Mouse (Mus musculus) spleen, postnatal 10 days (tissue): Measurements from ENCODE around the gene Chd3.
A peak's percentile ranks its signal among the peaks of the same experiment; 100 is the strongest.

ENCODE experiments used
- DNase-seq, 2 experiments: peaks; one replicate each; pipeline ENCODE4 v3.0.0; 2021 to 2022; ENCODE audit warnings: low spot score in 2 of 2

Gene Chd3

GRCm38 (mm10) chr11:69390400-69391034 lies 21.3 kb upstream of the Chd3 start:
- DNase-seq, result peak; percentile 69 to 80

DNA sequence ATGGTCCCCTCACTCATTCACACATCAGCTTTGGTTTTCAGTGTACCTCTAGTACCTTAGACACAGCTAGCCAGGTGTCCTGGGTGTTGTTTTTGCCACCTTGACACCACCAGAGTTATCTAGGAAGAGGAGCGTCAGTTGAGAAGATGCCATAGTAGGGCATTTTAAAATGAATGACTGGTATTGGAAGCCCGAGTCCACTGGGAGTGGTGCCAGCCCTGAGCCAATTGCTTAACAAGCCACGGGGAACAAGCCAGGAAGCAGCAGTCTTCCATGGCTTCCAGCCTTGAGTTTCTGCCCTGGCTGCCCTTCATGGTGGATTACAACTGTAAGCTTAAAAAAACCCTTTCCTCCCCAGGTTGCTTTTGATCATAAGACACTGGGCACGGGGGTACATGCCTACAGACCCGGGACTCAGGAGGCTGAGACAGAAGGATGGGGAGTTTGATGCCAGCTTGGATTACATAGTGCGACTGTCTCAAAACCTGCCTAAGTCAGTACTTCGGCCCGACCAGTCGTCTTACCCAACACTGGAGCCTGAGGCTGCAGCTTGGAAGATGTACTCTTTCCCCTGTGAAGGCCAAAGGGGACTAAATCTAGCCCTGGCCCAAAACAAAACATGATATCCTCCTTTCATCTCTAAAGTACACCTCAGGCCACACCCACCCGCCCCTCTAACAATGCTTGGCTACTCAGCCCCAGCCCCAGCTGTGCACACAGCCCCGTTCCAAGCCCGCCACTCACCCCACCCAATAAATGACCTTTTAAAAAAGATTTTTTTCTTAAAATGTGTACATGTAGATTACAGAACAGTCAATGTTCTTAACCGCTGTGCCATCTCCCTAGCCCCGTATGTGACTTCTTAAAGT lies 20.6 kb upstream of the Chd3 start:
- peak; percentile 11 to 15 for DNase-seq

- DNase-seq, result no peak
Measured at GRCm38 (mm10) chr11:69388680-69389079, 19.5 kb upstream of the Chd3 start.

DNA sequence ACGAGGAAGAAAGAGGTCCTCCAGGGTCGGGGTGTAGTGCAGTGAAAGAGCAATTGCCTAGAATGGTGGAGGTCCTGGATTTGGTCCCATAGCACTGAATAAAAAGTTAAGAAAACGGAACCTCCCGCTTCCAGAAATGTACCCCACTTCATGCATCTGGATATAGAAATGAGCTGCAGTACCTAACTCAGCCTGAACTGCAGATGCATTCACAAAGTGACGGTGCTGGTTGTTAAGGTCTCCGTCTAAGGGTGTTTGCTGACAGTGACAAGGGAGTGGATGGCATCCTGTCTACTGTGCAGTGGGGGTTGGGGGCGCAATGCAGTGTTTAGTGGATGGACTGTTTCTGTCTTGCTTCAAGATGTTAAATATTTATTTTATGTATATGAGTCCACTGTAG lies 17.6 kb upstream of the Chd3 start:
- no peak for DNase-seq

DNA sequence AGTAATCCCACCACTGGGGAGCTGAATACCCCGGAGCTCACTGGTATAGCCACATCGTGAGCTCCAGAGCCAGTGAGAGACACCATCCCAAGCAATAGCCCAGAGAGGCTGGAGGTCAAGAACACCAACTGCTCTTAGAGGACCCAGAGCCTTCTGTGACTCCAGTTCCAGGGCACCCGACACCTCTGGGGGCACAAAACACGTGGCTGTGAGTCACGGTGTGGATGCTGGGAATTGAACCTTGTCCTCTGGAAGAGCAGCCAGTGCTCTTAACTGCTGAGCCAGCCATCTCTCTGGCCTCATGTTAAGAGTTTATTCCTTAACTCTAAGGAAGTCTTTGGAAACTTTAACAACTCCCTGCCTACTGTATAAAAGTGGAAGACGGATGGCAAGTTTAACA lies 15.8 kb upstream of the Chd3 start:
- DNase-seq, result no peak

DNA sequence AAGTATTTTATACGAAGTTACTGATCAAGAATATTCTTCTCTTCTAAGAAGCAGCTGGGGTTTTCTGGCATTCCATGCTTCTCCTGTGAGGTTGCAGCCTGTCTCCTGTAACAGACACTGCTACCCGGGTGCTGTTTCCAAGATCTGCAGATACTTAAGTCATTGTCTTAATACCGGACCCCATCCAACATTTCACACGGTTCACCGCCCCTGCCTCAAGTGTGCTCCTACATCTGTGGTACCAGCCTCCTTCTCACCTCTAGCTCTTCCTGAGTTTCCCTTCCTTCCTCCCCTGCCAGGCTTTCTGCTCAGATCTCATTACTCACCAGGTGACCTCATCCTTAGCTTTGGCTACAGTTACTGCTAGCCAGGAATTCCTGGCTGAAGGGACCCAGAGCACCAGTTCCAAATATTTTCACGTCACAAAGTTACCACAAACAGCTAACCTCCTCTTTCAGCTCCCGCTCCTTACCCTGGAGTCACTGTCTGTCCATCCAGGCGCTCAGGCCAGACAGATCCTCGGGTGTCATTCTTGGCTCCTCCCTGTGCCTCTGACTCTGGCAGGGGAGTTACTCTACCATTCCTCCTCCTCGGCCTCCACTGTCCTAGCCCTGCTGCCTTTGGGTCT lies 13.4 kb upstream of the Chd3 start:
- no peak for DNase-seq

DNA sequence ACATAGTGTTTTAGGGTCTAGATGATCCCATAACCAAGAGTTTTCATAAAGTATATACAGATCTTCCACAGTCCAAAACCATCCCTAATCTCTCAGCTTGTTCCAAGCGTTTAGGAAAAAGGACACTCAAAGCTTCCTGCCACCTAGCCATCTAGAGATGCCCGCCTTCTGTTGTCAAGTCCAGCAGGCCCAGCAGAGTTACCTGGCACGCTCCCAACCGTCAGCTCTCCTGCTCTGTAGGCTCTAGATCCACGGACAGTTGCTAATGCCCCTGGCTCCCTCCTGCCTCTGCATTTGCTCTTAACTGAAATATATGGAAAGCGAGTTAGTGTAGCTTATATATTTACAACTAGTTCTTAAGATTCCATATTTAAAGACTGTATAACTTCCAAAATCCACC lies 12.2 kb upstream of the Chd3 start:
- DNase-seq, result no peak

- DNase-seq, result no peak
Measured at GRCm38 (mm10) chr11:69379600-69379999, 10.4 kb upstream of the Chd3 start.

GRCm38 (mm10) chr11:69377766-69378165 lies 8.6 kb upstream of the Chd3 start:
- no peak for DNase-seq

DNA sequence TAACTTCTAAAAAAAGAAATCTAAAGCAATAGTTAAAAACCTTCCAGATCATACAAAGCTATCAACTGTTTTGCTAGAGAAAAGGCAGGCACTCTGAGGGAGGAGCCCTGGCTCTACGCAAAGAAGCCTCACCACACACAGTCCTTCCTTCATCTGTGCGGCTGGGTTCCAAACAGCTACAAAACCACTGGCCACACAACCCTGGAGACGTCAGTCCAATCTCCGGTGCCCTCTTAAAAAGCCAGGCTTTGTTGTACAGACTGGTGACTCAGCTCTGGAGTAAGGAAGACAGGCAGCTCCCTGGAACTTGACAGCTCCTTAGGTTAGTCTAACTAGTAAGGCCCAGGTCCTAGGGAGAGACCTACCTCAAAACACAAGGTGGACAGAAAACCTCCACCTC lies 6.4 kb upstream of the Chd3 start:
- no peak for DNase-seq

DNA sequence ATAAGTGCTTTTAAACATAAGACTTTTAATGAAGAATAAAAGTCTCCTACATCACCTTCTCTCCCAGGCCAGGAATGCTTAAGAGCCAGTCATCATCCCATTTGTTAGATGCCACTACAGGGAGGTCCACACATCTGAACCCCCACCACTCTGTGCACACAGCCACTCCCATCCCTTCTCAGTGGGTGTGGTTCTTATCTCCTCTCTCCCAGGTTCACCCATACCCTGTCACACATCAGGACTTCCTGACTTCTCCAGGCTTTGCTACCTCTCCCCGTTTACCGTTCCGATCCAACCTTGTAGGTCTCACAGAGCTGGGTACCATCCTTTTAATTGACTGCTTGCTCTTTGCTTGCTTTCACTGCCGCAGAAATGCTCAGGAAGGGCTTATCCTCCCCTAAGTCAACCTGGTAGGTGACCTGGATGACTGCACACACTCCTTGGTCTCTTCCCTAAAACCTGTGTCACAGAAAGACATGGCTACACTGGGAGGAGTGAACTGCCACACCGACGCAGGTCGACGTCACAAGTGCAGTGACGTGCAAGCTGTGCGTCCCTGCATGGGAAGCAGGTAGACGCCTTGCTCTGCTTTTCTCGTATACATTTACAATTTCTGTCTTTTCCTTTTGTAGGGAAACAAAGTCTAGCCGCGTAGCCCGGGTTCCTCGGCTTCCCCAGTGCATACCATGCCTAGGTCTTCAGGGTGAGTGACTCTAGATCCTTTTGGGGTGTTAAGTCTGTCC lies 4.2 kb upstream of the Chd3 start:
- DNase-seq, result peak; percentile 49 to 56

GRCm38 (mm10) chr11:69372780-69373170 lies 3.6 kb upstream of the Chd3 start:
- peak in 1 of 2 experiments; percentile 68 for DNase-seq

GRCm38 (mm10) chr11:69372056-69372779 lies 3.0 kb upstream of the Chd3 start:
- DNase-seq, result peak; percentile 44 to 58

DNA sequence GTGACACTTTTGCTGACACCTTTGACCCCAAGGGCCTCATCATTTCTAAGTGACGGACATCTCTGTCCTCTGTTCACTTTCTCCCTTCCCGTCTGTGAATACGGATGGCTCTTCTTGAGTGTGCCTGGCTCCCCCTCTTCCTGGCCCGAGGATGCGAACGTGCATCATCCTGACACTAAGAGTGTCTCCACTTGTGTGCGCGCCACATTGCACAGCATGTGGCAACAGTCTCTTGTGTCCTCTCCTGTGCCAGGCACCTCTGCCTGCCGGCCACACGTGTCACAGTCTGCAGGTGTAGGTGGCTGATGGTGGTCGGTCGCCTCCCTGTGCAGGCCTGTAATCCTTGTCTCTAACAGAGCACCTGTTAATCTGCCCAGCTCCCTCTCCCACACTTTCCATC lies 2.4 kb upstream of the Chd3 start:
- DNase-seq, result peak in 1 of 2 experiments; percentile 17

DNA sequence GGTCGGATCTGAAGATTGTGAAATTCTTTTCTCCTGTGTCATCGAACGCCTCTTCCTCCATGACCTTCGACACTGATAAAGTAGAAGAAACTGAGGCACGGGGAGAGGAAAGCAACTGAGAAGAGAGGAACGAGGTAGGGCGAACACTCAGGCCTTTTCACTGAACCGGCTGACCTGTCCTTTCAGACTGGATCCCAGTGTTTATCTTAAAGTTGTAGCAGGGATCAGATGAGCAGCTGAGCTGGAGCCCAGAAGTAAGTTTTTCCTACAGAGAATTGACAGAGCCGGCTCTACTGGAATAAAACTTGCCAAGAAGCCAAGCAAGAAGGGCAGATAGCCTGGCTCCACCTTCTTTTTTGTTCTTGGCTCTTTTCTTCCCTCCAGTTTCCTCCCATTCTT lies 1.6 kb upstream of the Chd3 start:
- DNase-seq, result no peak

- no peak for DNase-seq
Measured at GRCm38 (mm10) chr11:69369990-69370816, 997 bp upstream of the Chd3 start.

- peak in 1 of 2 experiments; percentile 70 for DNase-seq
Measured at GRCm38 (mm10) chr11:69368356-69369214, 621 bp downstream of the Chd3 start.

- peak in 1 of 2 experiments; percentile 45 for DNase-seq
Measured at GRCm38 (mm10) chr11:69367616-69368355, 1.4 kb downstream of the Chd3 start.
